26 mouse cellular contexts compared by ENCODE assay signal in the genomic region with DNA sequence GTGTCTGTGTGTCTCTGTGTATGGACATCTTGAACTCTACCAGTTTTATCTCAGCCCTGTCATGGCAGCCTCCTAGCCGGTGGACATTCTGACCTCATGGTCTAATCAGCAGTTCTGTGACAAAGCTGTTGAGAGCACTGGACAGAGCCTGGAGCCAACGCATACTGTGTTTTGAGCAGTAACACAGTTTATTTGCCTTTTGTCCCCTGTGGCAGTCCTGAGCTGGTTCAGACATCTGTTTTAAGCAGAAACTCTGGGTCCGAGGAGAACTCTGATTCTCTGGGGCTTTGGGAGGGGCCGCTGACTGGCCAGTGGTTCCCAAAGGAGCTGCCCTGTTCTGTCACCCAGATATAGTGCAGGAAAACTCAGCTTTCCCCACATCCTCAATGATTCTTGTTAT. TPM values are rescaled to one million over a fixed set of nuclear protein-coding genes. Genes with fewer than 3 reads are reported as not detected.
"Had no signal": no experiment of that assay in that cellular context is flagged by ENCODE, and none has a peak within 500 bp of the region (broad histone marks: within the 10 kb centered on the region; RNA-seq: fewer than 3 reads in every experiment).

No protein-coding gene starts in this region.

- H3K36me3 ChIP-seq: kidney, embryonic 15.5 days; limb, embryonic 12.5 days; limb, embryonic 15.5 days; midbrain, embryonic 12.5 days; midbrain, embryonic 15.5 days; neural tube, embryonic 13.5 days had no signal

- H3K9me3 ChIP-seq: kidney, embryonic 15.5 days; limb, embryonic 12.5 days; limb, embryonic 15.5 days; midbrain, embryonic 12.5 days; midbrain, embryonic 15.5 days; neural tube, embryonic 13.5 days had no signal

- H3K4me2 ChIP-seq: kidney, embryonic 15.5 days; limb, embryonic 12.5 days; limb, embryonic 15.5 days; liver, embryonic 11.5 days; lung, embryonic 14.5 days; midbrain, embryonic 12.5 days; midbrain, embryonic 15.5 days; neural tube, embryonic 13.5 days had no signal

- H3K9ac ChIP-seq: kidney, embryonic 15.5 days; limb, embryonic 12.5 days; limb, embryonic 15.5 days; liver, embryonic 14.5 days; liver, postnatal 0 days; lung, embryonic 14.5 days; midbrain, embryonic 12.5 days; midbrain, embryonic 15.5 days; neural tube, embryonic 13.5 days had no signal

- ATAC-seq: liver, postnatal 0 days; lung, postnatal 0 days; midbrain, embryonic 15.5 days had no signal

- DNase-seq: kidney, adult 8-10 months; kidney, postnatal 14 days; kidney, postnatal 4 days; left cerebral cortex, postnatal 4 days; liver, postnatal 0 days; lung, embryonic 14.5 days; retina, postnatal 1 day; thymus, adult 18-20 months; thymus, postnatal 4 days had no signal

- H3K27me3 ChIP-seq: kidney, embryonic 15.5 days; limb, embryonic 15.5 days; midbrain, embryonic 15.5 days; neural tube, embryonic 13.5 days had no signal

- H3K4me3 ChIP-seq: kidney, embryonic 15.5 days; limb, embryonic 12.5 days; limb, embryonic 15.5 days; midbrain, embryonic 12.5 days; midbrain, embryonic 15.5 days; myocyte; neural tube, embryonic 13.5 days had no signal

- H3K27ac ChIP-seq: kidney, embryonic 15.5 days; limb, embryonic 12.5 days; limb, embryonic 15.5 days; liver, embryonic 14.5 days; macrophage; midbrain, embryonic 12.5 days; midbrain, embryonic 15.5 days; neural tube, embryonic 13.5 days had no signal

- H3K4me1 ChIP-seq: kidney, embryonic 15.5 days; limb, embryonic 12.5 days; limb, embryonic 15.5 days; midbrain, embryonic 15.5 days; neural tube, embryonic 13.5 days had no signal

RNA-seq across cellular contexts. Expression of gene Ccn5, which starts 36.8 kb away (rescaled TPM):
- total RNA-seq: layer of hippocampus, adult 18-20 months; layer of hippocampus, postnatal 14 days; megakaryocyte-erythroid progenitor cell, adult 5-6 weeks; monocyte, adult 5-6 weeks; neutrophil, adult 5-6 weeks had no signal
- polyA plus RNA-seq: liver, embryonic 11.5 days; macrophage; small intestine, adult 2 months had no signal
